Mouse (Mus musculus): ENCODE data around the gene Gm12845. TPM values are rescaled to one million over a fixed set of nuclear protein-coding genes. Genes with fewer than 3 reads are reported as not detected.

The Gm12845 gene
- polyA plus RNA-seq, 1 experiment = not detected

- Histone ChIP-seq H3K9ac (ENCODE audit: low read depth, poor library complexity, severe bottlenecking) (no peak overlapping the region), H3K4me3 (ENCODE audit: low read depth, low read length) (no peak overlapping the region), H3K27ac (ENCODE audit: insufficient read depth, low read length) (no peak overlapping the region), H3K36me3 (ENCODE audit: control insufficient read depth, insufficient read depth, low read length, poor library complexity, severe bottlenecking) (no peaks in the 10 kb centered on the region), H3K4me1 (ENCODE audit: control insufficient read depth, insufficient read depth, low read length) (no peaks in the 10 kb centered on the region), H3K27me3 (ENCODE audit: control insufficient read depth, insufficient read depth, low read length, poor library complexity, severe bottlenecking) (no peaks in the 10 kb centered on the region), H3K9me3 (replicated peaks; ENCODE audit: control insufficient read depth, insufficient read depth, low read length, poor library complexity, severe bottlenecking) (no peaks in the 10 kb centered on the region)
- TF ChIP-seq CTCF (IDR thresholded peaks at IDR 0.05; ENCODE audit: low read depth, low read length) (no peak), POLR2A (IDR thresholded peaks at IDR 0.05; ENCODE audit: insufficient read depth, low read length) (no peak), EP300 (IDR thresholded peaks at IDR 0.05; ENCODE audit: insufficient read depth, low read depth, low read length) (no peak)
These were observed 37.9 kb upstream of the Gm12845 start for GRCm38 (mm10) chr4:117686354-117686753.

GRCm38 (mm10) chr4:117705361-117705760 lies 18.9 kb upstream of the Gm12845 start:
- TF ChIP-seq POLR2A (IDR thresholded peaks at IDR 0.05; ENCODE audit: insufficient read depth, low read length) (no peak), EP300 (IDR thresholded peaks at IDR 0.05; ENCODE audit: insufficient read depth, low read depth, low read length) (no peak), CTCF (IDR thresholded peaks at IDR 0.05; ENCODE audit: low read depth, low read length) (no peak)
- Histone ChIP-seq H3K36me3 (ENCODE audit: control insufficient read depth, insufficient read depth, low read length, poor library complexity, severe bottlenecking) (no peaks in the 10 kb centered on the region), H3K9me3 (replicated peaks; ENCODE audit: control insufficient read depth, insufficient read depth, low read length, poor library complexity, severe bottlenecking) (no peaks in the 10 kb centered on the region), H3K27me3 (ENCODE audit: control insufficient read depth, insufficient read depth, low read length, poor library complexity, severe bottlenecking) (no peaks in the 10 kb centered on the region), H3K4me1 (ENCODE audit: control insufficient read depth, insufficient read depth, low read length) (no peaks in the 10 kb centered on the region), H3K4me3 (ENCODE audit: low read depth, low read length) (no peak overlapping the region), H3K27ac (ENCODE audit: insufficient read depth, low read length) (no peak overlapping the region), H3K9ac (ENCODE audit: low read depth, poor library complexity, severe bottlenecking) (no peak overlapping the region)

GRCm38 (mm10) chr4:117708780-117709550 lies 15.2 kb upstream of the Gm12845 start:
- Histone ChIP-seq H3K4me1 (ENCODE audit: control insufficient read depth, insufficient read depth, low read length) (no peaks in the 10 kb centered on the region), H3K27ac (ENCODE audit: insufficient read depth, low read length) (no peak overlapping the region), H3K9me3 (replicated peaks; ENCODE audit: control insufficient read depth, insufficient read depth, low read length, poor library complexity, severe bottlenecking) (no peaks in the 10 kb centered on the region), H3K9ac (ENCODE audit: low read depth, poor library complexity, severe bottlenecking) (no peak overlapping the region), H3K4me3 (ENCODE audit: low read depth, low read length) (no peak overlapping the region), H3K27me3 (ENCODE audit: control insufficient read depth, insufficient read depth, low read length, poor library complexity, severe bottlenecking) (no peaks in the 10 kb centered on the region), H3K36me3 (ENCODE audit: control insufficient read depth, insufficient read depth, low read length, poor library complexity, severe bottlenecking) (no peaks in the 10 kb centered on the region)
- TF ChIP-seq CTCF (IDR thresholded peaks at IDR 0.05; ENCODE audit: low read depth, low read length) (no peak), POLR2A (IDR thresholded peaks at IDR 0.05; ENCODE audit: insufficient read depth, low read length) (no peak), EP300 (IDR thresholded peaks at IDR 0.05; ENCODE audit: insufficient read depth, low read depth, low read length) (no peak)

GRCm38 (mm10) chr4:117712314-117712713 lies 11.9 kb upstream of the Gm12845 start:
- Histone ChIP-seq H3K27me3 (ENCODE audit: control insufficient read depth, insufficient read depth, low read length, poor library complexity, severe bottlenecking) (no peaks in the 10 kb centered on the region), H3K27ac (ENCODE audit: insufficient read depth, low read length) (no peak overlapping the region), H3K36me3 (ENCODE audit: control insufficient read depth, insufficient read depth, low read length, poor library complexity, severe bottlenecking) (no peaks in the 10 kb centered on the region), H3K4me3 (ENCODE audit: low read depth, low read length) (no peak overlapping the region), H3K4me1 (ENCODE audit: control insufficient read depth, insufficient read depth, low read length) (no peaks in the 10 kb centered on the region), H3K9ac (ENCODE audit: low read depth, poor library complexity, severe bottlenecking) (no peak overlapping the region), H3K9me3 (replicated peaks; ENCODE audit: control insufficient read depth, insufficient read depth, low read length, poor library complexity, severe bottlenecking) (no peaks in the 10 kb centered on the region)
- TF ChIP-seq POLR2A (IDR thresholded peaks at IDR 0.05; ENCODE audit: insufficient read depth, low read length) = no peak
- TF ChIP-seq EP300 (IDR thresholded peaks at IDR 0.05; ENCODE audit: insufficient read depth, low read depth, low read length) = no peak
- no peak for TF ChIP-seq CTCF (IDR thresholded peaks at IDR 0.05; ENCODE audit: low read depth, low read length)

- no peak for TF ChIP-seq EP300 (IDR thresholded peaks at IDR 0.05; ENCODE audit: insufficient read depth, low read depth, low read length)
- no peak for TF ChIP-seq POLR2A (IDR thresholded peaks at IDR 0.05; ENCODE audit: insufficient read depth, low read length)
- no peak for TF ChIP-seq CTCF (IDR thresholded peaks at IDR 0.05; ENCODE audit: low read depth, low read length)
- Histone ChIP-seq H3K9ac (ENCODE audit: low read depth, poor library complexity, severe bottlenecking) (no peak overlapping the region), H3K9me3 (replicated peaks; ENCODE audit: control insufficient read depth, insufficient read depth, low read length, poor library complexity, severe bottlenecking) (no peaks in the 10 kb centered on the region), H3K36me3 (ENCODE audit: control insufficient read depth, insufficient read depth, low read length, poor library complexity, severe bottlenecking) (no peaks in the 10 kb centered on the region), H3K4me3 (ENCODE audit: low read depth, low read length) (no peak overlapping the region), H3K4me1 (ENCODE audit: control insufficient read depth, insufficient read depth, low read length) (no peaks in the 10 kb centered on the region), H3K27ac (ENCODE audit: insufficient read depth, low read length) (no peak overlapping the region), H3K27me3 (ENCODE audit: control insufficient read depth, insufficient read depth, low read length, poor library complexity, severe bottlenecking) (no peaks in the 10 kb centered on the region)
These were observed 10.7 kb upstream of the Gm12845 start for GRCm38 (mm10) chr4:117713303-117714098.

- Histone ChIP-seq H3K27ac (ENCODE audit: insufficient read depth, low read length) (no peak overlapping the region), H3K9me3 (replicated peaks; ENCODE audit: control insufficient read depth, insufficient read depth, low read length, poor library complexity, severe bottlenecking) (no peaks in the 10 kb centered on the region), H3K36me3 (ENCODE audit: control insufficient read depth, insufficient read depth, low read length, poor library complexity, severe bottlenecking) (no peaks in the 10 kb centered on the region), H3K9ac (ENCODE audit: low read depth, poor library complexity, severe bottlenecking) (no peak overlapping the region), H3K4me3 (ENCODE audit: low read depth, low read length) (no peak overlapping the region), H3K27me3 (ENCODE audit: control insufficient read depth, insufficient read depth, low read length, poor library complexity, severe bottlenecking) (no peaks in the 10 kb centered on the region), H3K4me1 (ENCODE audit: control insufficient read depth, insufficient read depth, low read length) (no peaks in the 10 kb centered on the region)
- TF ChIP-seq POLR2A (IDR thresholded peaks at IDR 0.05; ENCODE audit: insufficient read depth, low read length) (no peak), CTCF (IDR thresholded peaks at IDR 0.05; ENCODE audit: low read depth, low read length) (no peak), EP300 (IDR thresholded peaks at IDR 0.05; ENCODE audit: insufficient read depth, low read depth, low read length) (no peak)
These were observed 7.7 kb downstream of the Gm12845 start for GRCm38 (mm10) chr4:117731926-117732325.

Measured in ES-Bruce4 (cell line).